Mouse (Mus musculus) hindbrain, embryonic 14.5 days (tissue): ENCODE results near the gene Rab11a. TPM values are rescaled to one million over a fixed set of nuclear protein-coding genes. Genes with fewer than 3 reads are reported as not detected.

Experiments
- ATAC-seq: fragments of 200-750 bp; cut with Nextera tagmentation; 2 replicates; pipeline ENCODE4 v1.8.0; 2017; ENCODE audit warnings: moderate number of reproducible peaks, mild to moderate bottlenecking, moderate TSS enrichment, moderate library complexity; ENCODE audit not compliant: low FRiP score
- DNase-seq: peaks from one replicate; pipeline ENCODE4 v3.0.0-alpha.2; 2015; ENCODE audit warnings: low spot score
- H3K27ac ChIP-seq: fragments of 300-500 bp; sonication (generic); 2 replicates; pipeline ENCODE4 v1.5.1; 2014; ENCODE audit warnings: mild to moderate bottlenecking, moderate library complexity
- H3K27me3 ChIP-seq: fragments of 300-500 bp; sonication (generic); 2 replicates; pipeline ENCODE4 v1.6.1; 2014; ENCODE audit warnings: mild to moderate bottlenecking, low read length, mixed read lengths; ENCODE audit not compliant: control insufficient read depth, insufficient read depth
- H3K36me3 ChIP-seq: fragments of 300-500 bp; sonication (generic); replicated peaks from 2 replicates; pipeline ENCODE4 v1.6.1; 2014; ENCODE audit not compliant: control insufficient read depth, insufficient read depth
- H3K4me1 ChIP-seq: fragments of 300-500 bp; sonication (generic); replicated peaks from 2 replicates; pipeline ENCODE4 v1.6.1; 2014; ENCODE audit warnings: antibody characterized with exemption, low read length, mixed read lengths; ENCODE audit not compliant: control insufficient read depth, insufficient read depth
- H3K4me2 ChIP-seq: fragments of 300-500 bp; sonication (generic); replicated peaks from 2 replicates; pipeline ENCODE4 v1.6.1; 2014; ENCODE audit warnings: mild to moderate bottlenecking, moderate library complexity
- H3K4me3 ChIP-seq: fragments of 300-500 bp; sonication (generic); replicated peaks from 2 replicates; pipeline ENCODE4 v1.5.1; 2014; ENCODE audit warnings: mild to moderate bottlenecking, low read length
- H3K9ac ChIP-seq: fragments of 300-500 bp; sonication (generic); 2 replicates; pipeline ENCODE4 v1.6.1; 2014
- H3K9me3 ChIP-seq: fragments of 300-500 bp; sonication (generic); 2 replicates; pipeline ENCODE4 v1.6.1; 2016; ENCODE audit warnings: low read length; ENCODE audit not compliant: control insufficient read depth
- WGBS: fragments of 180-500 bp; shearing (Covaris S2); extraction: QIAGEN DNeasy Blood & Tissue Kit; methylation state at CpG from one replicate; pipeline ENCODE4 v1.1.7; 2014; 5-methylcytosine and 5-hydroxymethylcytosine counted together
- polyA plus RNA-seq: library from polyadenylated mRNA; unstranded; fragments of >200 nt; fragmentation: Nextera tagmentation; extraction: Ambion mirVana; gene quantifications from 2 replicates; pipeline ENCODE4 v1.2.1, GENCODE M21; 2014

Gene Rab11a
- polyA plus RNA-seq, 1 experiment from 2014 or later: 457 TPM

DNA sequence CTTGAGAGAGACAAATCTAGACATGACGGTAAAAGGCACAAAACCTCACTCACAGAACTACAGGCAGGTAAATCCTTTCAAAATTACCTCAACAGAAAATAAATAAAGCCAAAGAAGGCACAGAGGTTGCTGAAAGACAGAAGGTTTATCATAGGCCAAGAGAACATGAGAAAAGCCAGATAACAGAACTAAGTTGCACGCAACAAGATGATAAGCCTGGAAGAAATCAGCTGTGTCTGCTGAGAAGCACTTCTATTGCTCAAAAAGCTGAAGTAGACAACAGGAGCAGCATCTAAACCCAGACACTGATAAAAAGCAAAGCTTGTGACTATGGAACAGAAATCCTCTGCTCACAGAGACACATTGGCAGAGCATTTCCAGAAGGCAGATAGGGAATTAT lies 27.3 kb upstream of the Rab11a start:
- DNase-seq (no peak), ATAC-seq (no peak)
- 94% methylated on average over 2 of the region's 2 CpGs for WGBS
- no peaks in the 10 kb centered on the region for H3K36me3 ChIP-seq
- no peak overlapping the region for H3K27ac ChIP-seq
- no peaks in the 10 kb centered on the region for H3K27me3 ChIP-seq
- H3K4me3 ChIP-seq: no peak overlapping the region
- no peak overlapping the region for H3K4me2 ChIP-seq
- no peak overlapping the region for H3K9ac ChIP-seq
- no peaks in the 10 kb centered on the region for H3K4me1 ChIP-seq
- H3K9me3 ChIP-seq: no peaks in the 10 kb centered on the region

- DNase-seq (no peak), ATAC-seq (no peak)
- Histone ChIP-seq H3K9me3 (no peaks in the 10 kb centered on the region), H3K4me2 (no peak overlapping the region), H3K4me1 (no peaks in the 10 kb centered on the region), H3K27me3 (no peaks in the 10 kb centered on the region), H3K36me3 (no peaks in the 10 kb centered on the region), H3K9ac (no peak overlapping the region), H3K4me3 (no peak overlapping the region), H3K27ac (peak overlapping the region; percentile 9; the same call in 1 of the 2 replicates)
- WGBS: 57% methylated on average over 14 of the region's 14 CpGs
Observed at GRCm38 (mm10) chr9:64758052-64758451, 20.5 kb upstream of the Rab11a start.

GRCm38 (mm10) chr9:64752575-64752974 lies 15.0 kb upstream of the Rab11a start:
- 89% methylated on average over 5 of the region's 5 CpGs for WGBS
- ATAC-seq (no peak), DNase-seq (no peak)
- Histone ChIP-seq H3K4me1 (no peaks in the 10 kb centered on the region), H3K9me3 (no peaks in the 10 kb centered on the region), H3K4me2 (no peak overlapping the region), H3K9ac (no peak overlapping the region), H3K27me3 (no peaks in the 10 kb centered on the region), H3K27ac (no peak overlapping the region), H3K36me3 (no peaks in the 10 kb centered on the region), H3K4me3 (no peak overlapping the region)

DNA sequence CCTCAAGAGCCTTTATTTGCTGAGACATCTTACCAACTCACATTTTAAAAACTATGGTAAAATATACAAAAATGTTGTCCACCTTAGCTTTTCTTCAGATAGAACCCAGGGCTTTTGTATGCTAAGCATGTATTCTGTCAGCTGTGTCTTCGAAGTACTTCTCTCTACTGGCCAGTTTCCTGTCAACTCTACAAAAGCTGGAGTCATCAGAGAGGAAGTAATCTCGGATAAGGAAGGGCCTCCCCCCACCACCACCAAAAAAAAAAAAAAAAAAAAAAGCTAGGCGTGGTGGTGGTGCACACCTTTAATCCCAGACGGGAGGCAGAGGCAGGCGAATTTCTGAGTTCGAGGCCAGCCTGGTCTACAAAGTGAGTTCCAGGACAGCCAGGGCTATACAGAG lies 11.8 kb upstream of the Rab11a start:
- H3K27me3 ChIP-seq: no peaks in the 10 kb centered on the region
- no peak overlapping the region for H3K4me3 ChIP-seq
- ATAC-seq: no peak
- no peak for DNase-seq
- H3K9ac ChIP-seq: no peak overlapping the region
- 85% methylated on average over 6 of the region's 6 CpGs for WGBS
- no peaks in the 10 kb centered on the region for H3K36me3 ChIP-seq
- no peak overlapping the region for H3K27ac ChIP-seq
- H3K4me1 ChIP-seq: no peaks in the 10 kb centered on the region
- no peak overlapping the region for H3K4me2 ChIP-seq
- no peaks in the 10 kb centered on the region for H3K9me3 ChIP-seq

GRCm38 (mm10) chr9:64747735-64748134 lies 10.2 kb upstream of the Rab11a start:
- Histone ChIP-seq H3K4me2 (no peak overlapping the region), H3K9ac (no peak overlapping the region), H3K27me3 (no peaks in the 10 kb centered on the region), H3K9me3 (no peaks in the 10 kb centered on the region), H3K36me3 (no peaks in the 10 kb centered on the region), H3K4me3 (no peak overlapping the region), H3K4me1 (no peaks in the 10 kb centered on the region), H3K27ac (no peak overlapping the region)
- DNase-seq (no peak), ATAC-seq (no peak)
- 85% methylated on average over 4 of the region's 4 CpGs for WGBS

GRCm38 (mm10) chr9:64742453-64742852 lies 4.9 kb upstream of the Rab11a start:
- ATAC-seq: no peak
- H3K9ac ChIP-seq: no peak overlapping the region
- no peak overlapping the region for H3K4me3 ChIP-seq

DNA sequence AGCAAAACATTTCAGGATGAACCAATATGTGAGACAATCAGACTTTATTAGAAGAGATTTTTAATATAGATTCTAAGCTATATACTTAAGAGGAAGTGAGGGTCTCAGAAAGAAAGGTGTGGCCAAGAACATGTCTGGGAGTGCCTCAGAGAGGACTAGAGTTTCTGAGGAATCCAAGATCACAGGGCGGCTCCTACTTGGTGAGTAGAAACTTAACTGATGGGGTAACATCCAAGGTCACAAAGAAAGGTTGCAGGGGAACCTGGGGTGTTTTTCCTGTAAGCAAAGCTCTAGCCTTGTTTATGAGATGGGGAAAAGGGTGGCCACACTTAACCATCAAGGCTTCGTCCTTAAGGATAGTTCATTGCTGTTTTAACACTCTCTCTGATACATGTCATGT lies 1.4 kb upstream of the Rab11a start:
- no peak for DNase-seq

More at GRCm38 (mm10) chr9:64742453-64742852, 4.9 kb upstream of the Rab11a start:
- H3K36me3 ChIP-seq: no peaks in the 10 kb centered on the region
- H3K27me3 ChIP-seq: no peaks in the 10 kb centered on the region
- no peak overlapping the region for H3K27ac ChIP-seq
- H3K4me2 ChIP-seq: no peak overlapping the region
- H3K9me3 ChIP-seq: no peaks in the 10 kb centered on the region
- no peak for DNase-seq
- no peaks in the 10 kb centered on the region for H3K4me1 ChIP-seq
- WGBS: 70% methylated on average over 1 of the region's 1 CpGs

DNA sequence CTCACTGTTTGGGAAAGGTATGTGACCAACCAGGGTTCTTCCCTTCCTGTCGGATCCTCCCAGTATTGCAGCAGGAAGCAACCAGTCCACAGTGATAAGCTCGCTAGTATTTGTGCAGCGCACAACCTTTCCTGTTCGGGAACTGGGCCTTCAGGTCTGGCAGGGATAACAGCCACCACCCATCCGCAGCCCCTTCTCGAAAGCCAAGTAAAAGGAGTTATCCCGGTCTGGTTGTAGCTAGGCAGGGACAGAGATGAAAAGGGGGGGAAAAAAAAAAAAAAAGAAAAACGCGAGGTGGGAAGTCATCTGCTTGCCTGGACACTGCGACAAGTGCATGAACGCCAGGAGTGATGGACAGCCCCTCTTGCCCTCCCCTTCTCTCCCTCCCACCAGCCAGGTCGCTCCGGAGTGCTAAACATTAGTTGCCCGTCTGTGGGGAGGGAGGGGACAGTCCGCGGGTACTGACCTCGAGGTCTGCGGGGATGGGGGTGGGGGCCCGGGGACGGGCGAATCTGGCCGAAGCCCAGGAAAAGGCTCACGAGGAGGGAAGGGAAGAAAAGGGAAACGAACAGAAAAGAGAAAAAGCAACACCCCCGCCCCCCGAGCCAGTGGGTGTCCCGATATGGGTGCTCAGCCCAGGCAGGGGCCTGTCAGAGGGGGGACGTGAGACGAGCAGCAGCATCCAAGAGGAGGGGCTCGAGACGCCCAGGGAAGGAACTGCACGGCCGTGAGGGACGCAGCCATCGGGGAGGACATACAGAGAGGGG lies 736 bp downstream of the Rab11a start:
- Histone ChIP-seq H3K4me3 (peak overlapping the region; percentile 59), H3K4me2 (peak overlapping the region; percentile 67), H3K27ac (peak overlapping the region; percentile 94), H3K36me3 (no peaks in the 10 kb centered on the region), H3K27me3 (no peaks in the 10 kb centered on the region), H3K9me3 (no peaks in the 10 kb centered on the region), H3K9ac (peak overlapping the region; percentile 82), H3K4me1 (peaks cover 7% of the 10 kb centered on the region)
- DNase-seq (peak; percentile 60), ATAC-seq (peak; percentile 85)
- WGBS: under 1% methylated on average over 32 of the region's 35 CpGs

More for the DNA sequence above, 1.4 kb upstream of the Rab11a start:
- WGBS: 89% methylated on average over 2 of the region's 2 CpGs
- H3K4me1 ChIP-seq: peaks cover 7% of the 10 kb centered on the region
- H3K27ac ChIP-seq: no peak overlapping the region
- no peak overlapping the region for H3K4me2 ChIP-seq
- no peak for ATAC-seq
- no peaks in the 10 kb centered on the region for H3K9me3 ChIP-seq
- no peaks in the 10 kb centered on the region for H3K27me3 ChIP-seq
- no peak overlapping the region for H3K4me3 ChIP-seq
- no peaks in the 10 kb centered on the region for H3K36me3 ChIP-seq
- no peak overlapping the region for H3K9ac ChIP-seq

DNA sequence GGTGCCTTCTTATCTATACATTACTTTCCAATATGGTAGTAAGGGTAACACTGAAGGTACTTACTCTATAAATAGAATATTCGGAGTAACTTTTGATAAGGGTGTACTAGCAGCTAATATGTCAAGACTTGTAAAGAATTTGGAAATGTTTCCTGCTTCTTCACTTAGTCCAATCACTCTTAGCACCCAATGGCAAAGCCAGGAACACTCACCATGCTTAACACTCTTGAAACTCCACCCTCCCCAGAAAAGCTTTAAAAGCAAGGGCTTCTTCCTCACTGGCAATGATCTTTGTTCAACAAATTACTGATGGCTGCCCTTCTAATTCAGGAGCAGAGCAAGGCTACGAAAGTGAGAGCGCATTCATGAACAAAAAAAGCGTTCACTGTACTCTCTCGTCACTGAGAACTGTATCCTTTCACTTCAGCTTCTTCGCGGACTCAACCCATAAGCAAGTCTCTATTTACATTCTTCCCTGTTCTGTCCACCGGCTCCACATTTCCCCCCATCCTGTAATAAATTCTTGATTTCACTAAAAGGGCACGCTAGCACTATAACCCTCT lies 1.4 kb downstream of the Rab11a start:
- no peaks in the 10 kb centered on the region for H3K27me3 ChIP-seq
- peak overlapping the region; percentile 59 for H3K4me3 ChIP-seq
- peak overlapping the region; percentile 82 for H3K9ac ChIP-seq
- H3K27ac ChIP-seq: peak overlapping the region; percentile 94
- ATAC-seq (no peak), DNase-seq (no peak)
- H3K9me3 ChIP-seq: no peaks in the 10 kb centered on the region
- WGBS: 13% methylated on average over 9 of the region's 9 CpGs
- H3K4me1 ChIP-seq: peaks cover 7% of the 10 kb centered on the region
- peak overlapping the region; percentile 67 for H3K4me2 ChIP-seq
- no peaks in the 10 kb centered on the region for H3K36me3 ChIP-seq
